Mouse (Mus musculus): ENCODE data around the gene Cox15. TPM values are rescaled to one million over a fixed set of nuclear protein-coding genes. Genes with fewer than 3 reads are reported as not detected.

Cox15 gene
- polyA plus RNA-seq, 1 experiment from 2014 or later, result 14.0 TPM

GRCm38 (mm10) chr19:43692815-43693214 lies 60.0 kb downstream of the Cox15 start:
- peaks cover 3% of the 10 kb centered on the region; the same call in 1 of the 2 replicates for H3K36me3 ChIP-seq (ENCODE audit: control insufficient read depth, insufficient read depth, low read length)
- no peak overlapping the region for H3K9ac ChIP-seq (ENCODE audit: low read depth, low read length)
- 92% methylated on average over 14 of the region's 14 CpGs for WGBS
- H3K4me3 ChIP-seq (ENCODE audit: low read depth, low read length), result no peak overlapping the region
- DNase-seq (ENCODE audit: low spot score), result no peak
- H3K4me1 ChIP-seq (replicated peaks; ENCODE audit: control insufficient read depth, insufficient read depth, low read length), result peaks cover 3% of the 10 kb centered on the region; the same call in 1 of the 2 replicates
- no peak overlapping the region for H3K4me2 ChIP-seq
- H3K27me3 ChIP-seq (replicated peaks; ENCODE audit: control insufficient read depth, insufficient read depth, low read length), result no peaks in the 10 kb centered on the region
- no peak for ATAC-seq (replicated peaks; ENCODE audit: low FRiP score)
- no peak overlapping the region for H3K27ac ChIP-seq (ENCODE audit: low read depth, low read length)
- H3K9me3 ChIP-seq (ENCODE audit: control insufficient read depth, low read length), result no peaks in the 10 kb centered on the region

- Histone ChIP-seq H3K9ac (ENCODE audit: low read depth, low read length) (peak within 1 kb of the TSS; percentile 70), H3K27me3 (replicated peaks; ENCODE audit: control insufficient read depth, insufficient read depth, low read length) (no peaks in the 10 kb centered on the region), H3K4me2 (peak within 1 kb of the TSS; percentile 80), H3K4me3 (ENCODE audit: low read depth, low read length) (peak within 1 kb of the TSS; percentile 94), H3K9me3 (ENCODE audit: control insufficient read depth, low read length) (no peaks in the 10 kb centered on the region), H3K27ac (ENCODE audit: low read depth, low read length) (no peak within 1 kb of the TSS), H3K4me1 (replicated peaks; ENCODE audit: control insufficient read depth, insufficient read depth, low read length) (0 out of 2 replicates have a peak, but pooled peaks cover 3% of the 10 kb centered on the region), H3K36me3 (ENCODE audit: control insufficient read depth, insufficient read depth, low read length) (peaks cover 3% of the 10 kb centered on the region; the same call in 1 of the 2 replicates)
- ATAC-seq (replicated peaks; ENCODE audit: low FRiP score), result peak; percentile 100
- under 1% methylated on average over 60 of the region's 60 CpGs for WGBS
- DNase-seq (ENCODE audit: low spot score), result peak; percentile 94
Observed at GRCm38 (mm10) chr19:43689419-43690246, 63.2 kb downstream of the Cox15 start, which contains the start of gene Entpd7. Gene Entpd7, plus strand, starts transcription at chr19:43689672.

Other genes with a start within 250 kb of the Cox15 start
- 33.7 and 37.2 TPM in 2 replicates for gene Got1, start 228.4 kb downstream of the Cox15 start, polyA plus RNA-seq (2014; fragmentation: Nextera tagmentation; extraction: Ambion mirVana)
- gene Nkx2-3, start 140.7 kb downstream of the Cox15 start, polyA plus RNA-seq (2014; fragmentation: Nextera tagmentation; extraction: Ambion mirVana), result 1.2 and 2.3 TPM in 2 replicates
- 12.2 and 14.0 TPM in 2 replicates for gene Slc25a28, start 78.1 kb downstream of the Cox15 start, polyA plus RNA-seq (2014; fragmentation: Nextera tagmentation; extraction: Ambion mirVana)
- gene Entpd7, start 63.3 kb downstream of the Cox15 start, polyA plus RNA-seq (2014; fragmentation: Nextera tagmentation; extraction: Ambion mirVana), result 8.5 and 9.2 TPM in 2 replicates
- 19.4 and 22.3 TPM in 2 replicates for gene Cutc, start within 50 bp of the Cox15 start, polyA plus RNA-seq (2014; fragmentation: Nextera tagmentation; extraction: Ambion mirVana)
- gene Abcc2, start 29.2 kb upstream of the Cox15 start, polyA plus RNA-seq (2014; fragmentation: Nextera tagmentation; extraction: Ambion mirVana), result 4.5 and 5.1 TPM in 2 replicates
- gene Dnmbp, start 187.2 kb upstream of the Cox15 start, polyA plus RNA-seq (2014; fragmentation: Nextera tagmentation; extraction: Ambion mirVana), result 7.5 and 8.7 TPM in 2 replicates
- gene Cpn1, start 233.6 kb upstream of the Cox15 start, polyA plus RNA-seq (2014; fragmentation: Nextera tagmentation; extraction: Ambion mirVana), result 53.7 and 53.9 TPM in 2 replicates

Measured in liver, embryonic 11.5 days (tissue).